Comparison of ENCODE assay signal across 29 mouse cellular contexts in the genomic region with DNA sequence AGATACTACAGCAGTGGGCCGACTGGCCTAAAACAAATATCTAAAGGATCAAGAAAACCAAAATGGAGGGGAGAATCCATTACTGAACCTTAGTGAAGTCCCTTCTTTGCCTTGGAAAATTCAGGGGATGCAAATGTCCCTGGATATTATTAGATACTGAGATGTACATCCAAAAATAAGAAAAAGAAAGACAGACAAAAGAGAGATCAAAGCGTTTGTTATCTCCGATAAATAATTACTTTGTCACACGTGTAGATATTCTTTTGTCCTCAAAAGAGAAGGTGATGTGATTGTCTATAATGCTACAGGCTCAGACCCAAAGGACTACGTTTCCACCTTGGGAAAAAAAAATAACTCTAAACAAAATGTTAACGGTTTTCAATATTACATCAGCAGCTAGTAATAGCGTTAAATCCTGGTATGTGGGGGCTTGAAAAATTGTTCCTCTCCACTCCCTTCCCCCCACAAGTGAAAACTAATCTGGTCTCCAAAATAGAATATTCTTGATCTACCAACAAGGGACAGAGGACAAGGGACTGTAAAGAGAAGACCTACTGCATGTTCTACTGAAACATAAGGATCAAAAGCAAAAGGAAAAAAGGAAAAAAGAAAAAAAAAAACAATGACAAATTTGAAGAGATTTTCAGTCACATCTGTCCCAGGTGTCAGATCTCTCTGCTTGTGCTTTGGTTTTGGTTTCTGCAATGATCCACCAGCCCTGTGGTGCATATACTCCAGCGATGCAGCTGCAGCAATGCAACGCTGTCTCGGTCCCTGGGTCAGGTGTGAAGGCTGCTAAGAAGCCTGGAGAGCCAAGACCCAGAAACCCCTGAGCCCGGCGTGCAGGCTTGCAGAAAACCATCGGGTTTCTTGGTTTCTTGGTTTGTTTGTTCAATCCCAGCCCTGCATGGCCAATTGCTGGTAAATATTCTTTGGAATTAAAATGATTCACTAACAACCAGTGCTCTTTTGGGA.
A peak's percentile ranks its signal among the peaks of the same experiment; 100 is the strongest.
DNase-seq lines count a peak whose midpoint lies in the region; ATAC-seq and TF ChIP-seq lines count a peak whose summit lies in the region.
"Had no signal": no experiment of that assay in that cellular context is flagged by ENCODE, and none has a peak within 500 bp of the region (broad histone marks: within the 10 kb centered on the region; RNA-seq: fewer than 3 reads in every experiment).

No protein-coding gene starts in this region.

- H3K4me1 ChIP-seq in forebrain, postnatal 0 days (ENCODE audit: insufficient read depth), result no peaks in the 10 kb centered on the region
- peaks cover 36% of the 10 kb centered on the region for H3K4me1 ChIP-seq in forebrain, embryonic 10.5 days
- H3K4me1 ChIP-seq in midbrain, embryonic 14.5 days (ENCODE audit: control insufficient read depth, insufficient read depth, low read length), result 0 out of 2 replicates have a peak, but pooled peaks cover 5% of the 10 kb centered on the region
- peaks cover 21% of the 10 kb centered on the region for H3K4me1 ChIP-seq in midbrain, embryonic 13.5 days (replicated peaks)
- peaks cover 45% of the 10 kb centered on the region for H3K4me1 ChIP-seq in limb, embryonic 12.5 days (replicated peaks)

- no peak overlapping the region for H3K9ac ChIP-seq in forebrain, postnatal 0 days
- H3K9ac ChIP-seq in midbrain, embryonic 14.5 days (replicated peaks; ENCODE audit: low read length), result no peak overlapping the region
- H3K9ac ChIP-seq in midbrain, embryonic 13.5 days (replicated peaks), result no peak overlapping the region
- no peak overlapping the region for H3K9ac ChIP-seq in limb, embryonic 12.5 days (replicated peaks)
- H3K9ac ChIP-seq: embryonic facial prominence, embryonic 15.5 days; forebrain, embryonic 13.5 days; heart, embryonic 13.5 days had no signal

- ATAC-seq in forebrain, postnatal 0 days, result no peak
- ATAC-seq in midbrain, embryonic 14.5 days (ENCODE audit: low FRiP score, low TSS enrichment), result no peak
- no peak for ATAC-seq in midbrain, embryonic 13.5 days
- ATAC-seq in limb, embryonic 12.5 days (ENCODE audit: insufficient number of reproducible peaks, insufficient read depth, low FRiP score, low TSS enrichment, low read depth), result no peak
- ATAC-seq: activated CD4-positive, CD25-positive, alpha-beta regulatory T cell, adult 4 months; forebrain, embryonic 13.5 days; hindbrain, postnatal 0 days; intestine, embryonic 16.5 days; lung, postnatal 0 days had no signal

- no peak overlapping the region for H3K27ac ChIP-seq in forebrain, postnatal 0 days (ENCODE audit: low read depth, low read length)
- no peak overlapping the region for H3K27ac ChIP-seq in forebrain, embryonic 10.5 days
- no peak overlapping the region for H3K27ac ChIP-seq in midbrain, embryonic 14.5 days (replicated peaks; ENCODE audit: low read depth, low read length)
- H3K27ac ChIP-seq in midbrain, embryonic 13.5 days, result no peak overlapping the region
- H3K27ac ChIP-seq in limb, embryonic 12.5 days, result peak overlapping the region; percentile 76
- H3K27ac ChIP-seq: embryonic facial prominence, embryonic 15.5 days; forebrain, embryonic 13.5 days; heart, embryonic 13.5 days; hindbrain, embryonic 10.5 days; hindbrain, postnatal 0 days; kidney, postnatal 0 days; limb, embryonic 13.5 days had no signal

- WGBS in forebrain, postnatal 0 days, result 8% methylated on average over 13 of the region's 13 CpGs
- 6% methylated on average over 13 of the region's 13 CpGs for WGBS in forebrain, embryonic 10.5 days
- WGBS in midbrain, embryonic 14.5 days, result 7% methylated on average over 13 of the region's 13 CpGs
- WGBS in midbrain, embryonic 13.5 days, result 6% methylated on average over 13 of the region's 13 CpGs
- WGBS in limb, embryonic 12.5 days, result 13% methylated on average over 13 of the region's 13 CpGs

- H3K4me2 ChIP-seq in forebrain, postnatal 0 days (ENCODE audit: low read depth), result no peak overlapping the region
- no peak overlapping the region for H3K4me2 ChIP-seq in midbrain, embryonic 14.5 days (ENCODE audit: low read length)
- H3K4me2 ChIP-seq in midbrain, embryonic 13.5 days (replicated peaks), result no peak overlapping the region
- peak overlapping the region; percentile 83; the same call in 1 of the 2 replicates for H3K4me2 ChIP-seq in limb, embryonic 12.5 days
- H3K4me2 ChIP-seq: embryonic facial prominence, embryonic 15.5 days; forebrain, embryonic 13.5 days; heart, embryonic 13.5 days; liver, embryonic 11.5 days had no signal

- no peaks in the 10 kb centered on the region for H3K9me3 ChIP-seq in forebrain, postnatal 0 days (ENCODE audit: low read length)
- H3K9me3 ChIP-seq in forebrain, embryonic 10.5 days, result no peaks in the 10 kb centered on the region
- no peaks in the 10 kb centered on the region for H3K9me3 ChIP-seq in midbrain, embryonic 14.5 days (ENCODE audit: control insufficient read depth, low read length)
- H3K9me3 ChIP-seq in midbrain, embryonic 13.5 days, result no peaks in the 10 kb centered on the region
- no peaks in the 10 kb centered on the region for H3K9me3 ChIP-seq in limb, embryonic 12.5 days
- H3K9me3 ChIP-seq: embryonic facial prominence, embryonic 10.5 days; embryonic facial prominence, embryonic 15.5 days; forebrain, embryonic 13.5 days; heart, embryonic 13.5 days; hindbrain, embryonic 10.5 days; limb, embryonic 13.5 days; megakaryocyte, embryonic 14.5 days had no signal

- H3K27me3 ChIP-seq in forebrain, postnatal 0 days (ENCODE audit: insufficient read depth, low read length), result peaks cover 77% of the 10 kb centered on the region
- peaks cover 80% of the 10 kb centered on the region for H3K27me3 ChIP-seq in forebrain, embryonic 10.5 days (ENCODE audit: poor library complexity, severe bottlenecking)
- peaks cover 60% of the 10 kb centered on the region for H3K27me3 ChIP-seq in midbrain, embryonic 14.5 days (ENCODE audit: control insufficient read depth, insufficient read depth, low read length)
- H3K27me3 ChIP-seq in midbrain, embryonic 13.5 days, result peaks cover 84% of the 10 kb centered on the region
- H3K27me3 ChIP-seq in limb, embryonic 12.5 days, result no peaks in the 10 kb centered on the region

- no peak overlapping the region for H3K4me3 ChIP-seq in forebrain, postnatal 0 days (ENCODE audit: low read depth, low read length)
- H3K4me3 ChIP-seq in forebrain, embryonic 10.5 days, result no peak overlapping the region
- H3K4me3 ChIP-seq in midbrain, embryonic 14.5 days (replicated peaks; ENCODE audit: low read depth, low read length), result no peak overlapping the region
- no peak overlapping the region for H3K4me3 ChIP-seq in midbrain, embryonic 13.5 days (replicated peaks)
- H3K4me3 ChIP-seq in limb, embryonic 12.5 days (replicated peaks), result no peak overlapping the region
- H3K4me3 ChIP-seq: embryonic facial prominence, embryonic 10.5 days; embryonic facial prominence, embryonic 15.5 days; forebrain, embryonic 13.5 days; heart, embryonic 13.5 days; hindbrain, embryonic 10.5 days; limb, embryonic 13.5 days; megakaryocyte, embryonic 14.5 days had no signal

- TF ChIP-seq CTCF in forebrain, postnatal 0 days (IDR thresholded peaks at IDR 0.05; ENCODE audit: low read depth), result no peak
- TF ChIP-seq CTCF in brain, embryonic 14.5 days (IDR thresholded peaks at IDR 0.05; ENCODE audit: borderline replicate concordance, extremely low read depth, insufficient read depth, insufficient read length), result no peak

- no peaks in the 10 kb centered on the region for H3K36me3 ChIP-seq in forebrain, postnatal 0 days (ENCODE audit: insufficient read depth)
- H3K36me3 ChIP-seq in forebrain, embryonic 10.5 days (replicated peaks), result no peaks in the 10 kb centered on the region
- H3K36me3 ChIP-seq in midbrain, embryonic 14.5 days (ENCODE audit: control insufficient read depth, insufficient read depth, low read length), result no peaks in the 10 kb centered on the region
- no peaks in the 10 kb centered on the region for H3K36me3 ChIP-seq in midbrain, embryonic 13.5 days
- H3K36me3 ChIP-seq in limb, embryonic 12.5 days, result no peaks in the 10 kb centered on the region
- H3K36me3 ChIP-seq: embryonic facial prominence, embryonic 10.5 days; embryonic facial prominence, embryonic 15.5 days; heart, embryonic 13.5 days; hindbrain, embryonic 10.5 days; limb, embryonic 13.5 days had no signal

- DNase-seq in forebrain, postnatal 0 days, result peak; percentile 57
- DNase-seq in forebrain, embryonic 10.5 days (ENCODE audit: extremely low spot score, low spot score), result no peak
- peak; percentile 33 for DNase-seq in midbrain, embryonic 14.5 days
- DNase-seq in brain, embryonic 14.5 days (ENCODE audit: low read depth), result peak; percentile 56
- no peak for DNase-seq in frontal cortex, postnatal 10 days (ENCODE audit: low spot score in 2 of 2)
- DNase-seq: adrenal gland, adult 2 months; adrenal gland, postnatal 36 days; B cell, adult 2 months; cerebellum, adult 2 months; heart, postnatal 14 days; kidney, adult 8-10 months; lung, postnatal 4 days; spleen, adult 18-20 months; thymus, postnatal 25 days had no signal

- TF ChIP-seq POLR2A in brain, embryonic 14.5 days (IDR thresholded peaks at IDR 0.05; ENCODE audit: borderline replicate concordance, extremely low read depth, insufficient read depth, insufficient read length, poor library complexity, severe bottlenecking), result no peak

Comparison
In these comparisons a context has a peak if more than half of its experiments do, and no peak if none do; other contexts are left out.
1. DNase-seq: peak in forebrain, postnatal 0 days (single experiment), midbrain, embryonic 14.5 days (single experiment) and brain, embryonic 14.5 days (single experiment); none in forebrain, embryonic 10.5 days (single experiment) and frontal cortex, postnatal 10 days (0 of 2).